Mouse (Mus musculus) midbrain, embryonic 16.5 days (tissue): ENCODE data around the gene Adamts12. TPM values are rescaled to one million over a fixed set of nuclear protein-coding genes. Genes with fewer than 3 reads are reported as not detected.

Experiments
- ATAC-seq: fragments of 200-750 bp; cut with Nextera tagmentation; 2 replicates; pipeline ENCODE4 v1.8.0; 2017; ENCODE audit warnings: moderate TSS enrichment
- H3K27ac ChIP-seq: fragments of 300-500 bp; sonication (generic); 2 replicates; pipeline ENCODE4 v1.5.1; 2014; ENCODE audit warnings: mild to moderate bottlenecking, low read length, mixed read lengths
- H3K27me3 ChIP-seq: fragments of 300-500 bp; sonication (generic); 2 replicates; pipeline ENCODE4 v1.6.1; 2014; ENCODE audit warnings: low read depth, low read length, mixed read lengths; ENCODE audit not compliant: control insufficient read depth, insufficient read depth
- H3K36me3 ChIP-seq: fragments of 300-500 bp; sonication (generic); 2 replicates; pipeline ENCODE4 v1.6.1; 2014; ENCODE audit warnings: mild to moderate bottlenecking, low read length, moderate library complexity, mixed read lengths; ENCODE audit not compliant: control insufficient read depth, insufficient read depth
- H3K4me1 ChIP-seq: fragments of 300-500 bp; sonication (generic); 2 replicates; pipeline ENCODE4 v1.6.1; 2014; ENCODE audit warnings: mild to moderate bottlenecking, low read length, mixed read lengths; ENCODE audit not compliant: control insufficient read depth, insufficient read depth
- H3K4me2 ChIP-seq: fragments of 300-500 bp; sonication (generic); 2 replicates; pipeline ENCODE4 v1.6.1; 2014; ENCODE audit warnings: mild to moderate bottlenecking, low read length, mixed read lengths
- H3K4me3 ChIP-seq: fragments of 300-500 bp; sonication (generic); 2 replicates; pipeline ENCODE4 v1.5.1; 2014; ENCODE audit warnings: low read depth, mild to moderate bottlenecking, low read length, moderate library complexity, mixed read lengths
- H3K9ac ChIP-seq: fragments of 300-500 bp; sonication (generic); 2 replicates; pipeline ENCODE4 v1.6.1; 2014; ENCODE audit warnings: low read depth, low read length, mixed read lengths
- H3K9me3 ChIP-seq: fragments of 300-500 bp; sonication (generic); replicated peaks from 2 replicates; pipeline ENCODE4 v1.6.1; 2014; ENCODE audit warnings: mild to moderate bottlenecking, low read length, mixed read lengths; ENCODE audit not compliant: control insufficient read depth, poor library complexity, severe bottlenecking
- WGBS: fragments of 180-500 bp; shearing (Covaris S2); extraction: QIAGEN DNeasy Blood & Tissue Kit; methylation state at CpG from one replicate; pipeline ENCODE4 v1.1.7; 2014; 5-methylcytosine and 5-hydroxymethylcytosine counted together
- polyA plus RNA-seq: library from polyadenylated mRNA; unstranded; fragments of >200 nt; fragmentation: Nextera tagmentation; extraction: Ambion mirVana; gene quantifications from 2 replicates; pipeline ENCODE4 v1.2.1, GENCODE M21; 2015

Gene Adamts12
- polyA plus RNA-seq, 1 experiment from 2014 or later = 1.1 TPM

DNA sequence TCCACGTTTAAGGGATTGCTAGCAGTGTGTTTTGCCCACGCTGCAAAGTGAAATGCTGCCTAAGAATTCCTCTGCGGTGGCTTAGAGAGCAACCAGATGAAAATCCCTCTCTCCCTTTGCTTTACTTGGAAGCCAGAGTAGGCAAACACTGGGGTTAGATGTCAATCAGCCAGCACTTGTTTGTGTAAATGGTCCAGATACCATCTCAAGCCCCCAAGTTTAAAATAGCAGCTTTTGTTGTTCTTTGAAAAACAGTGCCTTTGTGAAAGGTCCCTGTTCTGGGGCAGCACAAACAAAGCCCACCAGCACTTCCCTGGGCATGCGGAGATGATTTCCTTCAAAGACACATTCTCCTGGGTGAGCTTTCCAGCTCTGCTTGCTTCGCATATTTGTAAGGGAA, 1.7 kb downstream of the Adamts12 start:
- H3K4me3 ChIP-seq = peak overlapping the region; percentile 25; the same call in 1 of the 2 replicates
- WGBS = 6% methylated on average over 5 of the region's 5 CpGs
- 0 out of 2 replicates have a peak overlapping the region, but pooled peaks have one; percentile 32 for H3K9ac ChIP-seq
- no peaks in the 10 kb centered on the region for H3K36me3 ChIP-seq
- H3K9me3 ChIP-seq = no peaks in the 10 kb centered on the region
- H3K27me3 ChIP-seq = no peaks in the 10 kb centered on the region
- H3K4me2 ChIP-seq = peak overlapping the region; percentile 64
- peak overlapping the region; percentile 50; the same call in 1 of the 2 replicates for H3K27ac ChIP-seq
- ATAC-seq = peak; percentile 9; the same call in 1 of the 2 replicates
- H3K4me1 ChIP-seq = peaks cover 22% of the 10 kb centered on the region

DNA sequence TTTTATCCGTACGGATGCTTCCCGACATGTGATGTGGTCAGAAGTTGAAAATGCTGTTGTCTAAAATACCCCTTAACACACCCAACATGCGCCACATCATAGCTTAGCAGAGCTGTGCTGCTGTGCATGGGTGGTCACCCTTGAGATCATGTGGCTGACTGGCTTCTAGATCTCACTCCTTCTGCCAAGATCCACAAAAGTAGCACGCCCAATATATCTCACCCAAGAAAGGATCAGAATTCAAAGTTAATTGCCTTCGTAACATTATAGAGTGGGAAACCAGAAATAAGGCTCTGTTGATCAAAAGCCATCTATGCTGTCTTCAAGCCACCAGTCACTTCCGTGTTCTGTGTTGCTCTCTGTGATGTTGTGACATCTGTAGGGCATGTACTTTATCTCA, 3.3 kb downstream of the Adamts12 start:
- Histone ChIP-seq H3K9me3 (no peaks in the 10 kb centered on the region), H3K4me3 (no peak overlapping the region), H3K27me3 (no peaks in the 10 kb centered on the region), H3K4me1 (peaks cover 22% of the 10 kb centered on the region), H3K9ac (no peak overlapping the region), H3K27ac (no peak overlapping the region), H3K4me2 (no peak overlapping the region), H3K36me3 (no peaks in the 10 kb centered on the region)
- 89% methylated on average over 7 of the region's 7 CpGs for WGBS
- no peak for ATAC-seq

- Histone ChIP-seq H3K4me1 (no peaks in the 10 kb centered on the region), H3K4me2 (no peak overlapping the region), H3K4me3 (no peak overlapping the region), H3K9me3 (no peaks in the 10 kb centered on the region), H3K36me3 (no peaks in the 10 kb centered on the region), H3K27ac (no peak overlapping the region), H3K27me3 (no peaks in the 10 kb centered on the region), H3K9ac (no peak overlapping the region)
- no peak for ATAC-seq
- WGBS = 74% methylated on average over 3 of the region's 3 CpGs
These were observed 11.3 kb downstream of the Adamts12 start for GRCm38 (mm10) chr15:11075726-11076361.

DNA sequence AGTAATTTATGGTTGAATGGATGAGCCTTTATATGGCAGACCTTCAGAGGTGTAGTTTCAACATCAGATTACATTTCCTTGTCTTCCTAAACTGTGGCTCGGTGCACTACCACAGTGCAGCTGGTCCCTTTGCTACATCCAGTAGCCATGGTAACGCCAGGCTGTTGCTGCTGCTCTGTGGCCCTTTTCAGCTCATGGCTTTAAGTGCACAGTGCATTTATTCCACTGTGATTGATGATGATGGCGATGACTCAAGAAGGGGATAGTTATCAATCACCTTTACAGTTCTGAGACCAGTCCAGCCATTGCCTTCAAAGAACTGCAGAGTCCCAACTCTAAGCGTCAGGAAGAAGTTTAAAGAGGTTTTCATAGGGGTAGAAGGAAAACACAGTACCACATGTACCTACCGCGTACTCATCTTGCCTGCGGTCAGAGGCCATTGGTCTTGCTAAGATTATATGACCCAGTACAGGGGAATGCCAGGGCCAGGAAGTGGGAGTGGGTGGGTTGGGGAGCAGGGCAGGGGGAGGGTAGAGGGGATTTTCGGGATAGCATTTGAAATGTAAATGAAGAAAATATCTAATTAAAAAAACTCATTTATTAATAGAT, 18.5 kb downstream of the Adamts12 start:
- H3K4me1 ChIP-seq = peaks cover 5% of the 10 kb centered on the region
- no peak overlapping the region for H3K4me3 ChIP-seq
- no peaks in the 10 kb centered on the region for H3K27me3 ChIP-seq
- WGBS = 58% methylated on average over 8 of the region's 8 CpGs
- H3K9ac ChIP-seq = no peak overlapping the region
- H3K9me3 ChIP-seq = no peaks in the 10 kb centered on the region
- H3K4me2 ChIP-seq = no peak overlapping the region
- no peak overlapping the region for H3K27ac ChIP-seq
- no peaks in the 10 kb centered on the region for H3K36me3 ChIP-seq
- ATAC-seq = peak; percentile 91

DNA sequence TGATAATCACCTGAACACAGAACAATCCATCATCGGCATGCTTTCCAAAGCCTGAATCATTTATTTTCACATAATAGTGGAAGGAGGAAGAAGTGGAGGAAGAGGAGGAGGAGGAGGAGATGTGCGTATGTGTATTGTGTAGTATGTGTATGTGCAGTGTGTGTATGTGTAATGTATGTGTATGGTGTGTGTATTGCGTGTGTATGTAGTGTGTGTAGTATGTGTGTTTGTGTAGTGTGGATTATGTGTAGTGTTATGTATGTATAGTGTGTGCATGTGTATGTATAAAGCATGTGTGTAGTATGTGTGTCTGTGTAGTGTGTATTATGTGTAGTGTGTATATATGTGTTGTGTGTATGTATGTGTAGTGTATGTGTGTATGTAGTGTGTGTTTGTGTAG, 19.1 kb downstream of the Adamts12 start:
- Histone ChIP-seq H3K9ac (no peak overlapping the region), H3K4me2 (no peak overlapping the region), H3K9me3 (no peaks in the 10 kb centered on the region), H3K4me3 (no peak overlapping the region), H3K27me3 (no peaks in the 10 kb centered on the region), H3K36me3 (no peaks in the 10 kb centered on the region), H3K27ac (no peak overlapping the region), H3K4me1 (peaks cover 5% of the 10 kb centered on the region)
- WGBS = 82% methylated on average over 3 of the region's 3 CpGs
- peak; percentile 64 for ATAC-seq

DNA sequence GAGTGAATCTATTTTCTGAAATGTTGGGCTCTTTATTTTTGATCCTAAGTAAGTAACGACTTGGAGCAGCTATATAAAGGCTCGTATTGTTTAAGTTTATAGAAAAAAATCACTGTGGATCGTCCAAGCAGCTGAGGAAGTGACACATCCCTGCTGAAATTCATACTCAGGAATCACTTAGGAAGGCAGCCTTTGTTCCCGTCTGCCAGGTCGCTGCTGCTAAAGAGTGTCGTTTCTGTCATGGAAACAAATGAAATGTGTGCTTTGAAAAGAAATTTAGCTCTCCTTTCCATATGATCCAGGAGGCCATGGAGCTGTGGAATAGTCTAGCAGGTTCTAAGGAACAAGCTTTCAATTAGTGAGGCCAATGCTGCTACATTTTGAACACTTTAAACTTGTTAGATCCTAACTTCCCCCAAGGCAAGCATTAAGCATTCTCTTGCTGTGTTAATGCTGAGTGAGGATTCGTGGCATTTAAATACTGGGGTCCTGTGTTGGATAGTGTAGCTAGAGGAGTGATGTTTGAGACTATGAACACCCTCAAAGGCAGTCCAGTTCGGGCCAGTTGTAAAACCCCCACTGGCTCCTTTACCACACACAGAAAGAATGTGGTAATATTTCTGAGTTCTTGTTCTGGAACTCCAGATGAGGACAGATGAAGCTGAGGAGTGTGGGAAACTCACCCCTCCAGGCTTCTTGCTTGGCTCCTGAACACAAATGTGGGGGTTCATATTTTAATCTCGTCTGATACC, 19.8 kb downstream of the Adamts12 start:
- Histone ChIP-seq H3K9me3 (no peaks in the 10 kb centered on the region), H3K4me2 (no peak overlapping the region), H3K27me3 (no peaks in the 10 kb centered on the region), H3K4me3 (no peak overlapping the region), H3K36me3 (no peaks in the 10 kb centered on the region), H3K4me1 (peaks cover 5% of the 10 kb centered on the region), H3K9ac (no peak overlapping the region), H3K27ac (no peak overlapping the region)
- 29% methylated on average over 9 of the region's 9 CpGs for WGBS
- peak; percentile 25; the same call in 1 of the 2 replicates for ATAC-seq

DNA sequence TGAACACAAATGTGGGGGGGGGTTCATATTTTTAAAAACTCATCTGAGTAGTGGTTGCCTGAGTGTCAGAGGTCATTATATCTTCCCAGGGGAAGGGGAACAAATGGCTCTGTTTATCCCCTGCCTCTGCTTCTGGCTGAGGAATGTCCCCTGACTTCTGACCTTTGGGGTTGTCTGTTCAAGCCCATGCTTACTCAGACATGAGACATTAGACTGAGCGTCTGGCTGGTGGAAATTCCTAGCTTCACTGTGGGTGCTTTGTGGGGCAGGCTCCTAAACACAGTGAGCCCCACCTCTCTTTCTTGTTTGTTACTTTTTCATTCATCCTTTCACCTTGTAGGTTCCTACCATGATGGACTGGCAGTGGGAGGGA, 20.4 kb downstream of the Adamts12 start:
- ATAC-seq = no peak
- Histone ChIP-seq H3K4me2 (no peak overlapping the region), H3K36me3 (no peaks in the 10 kb centered on the region), H3K4me1 (peaks cover 5% of the 10 kb centered on the region), H3K9ac (no peak overlapping the region), H3K27me3 (no peaks in the 10 kb centered on the region), H3K4me3 (no peak overlapping the region), H3K27ac (no peak overlapping the region), H3K9me3 (no peaks in the 10 kb centered on the region)
- WGBS = 39% methylated on average over 1 of the region's 1 CpGs

- ATAC-seq = no peak
- H3K4me1 ChIP-seq = peaks cover 2% of the 10 kb centered on the region; the same call in 1 of the 2 replicates
These were observed 24.9 kb downstream of the Adamts12 start for GRCm38 (mm10) chr15:11089494-11089893.

GRCm38 (mm10) chr15:11095566-11095965, 31.0 kb downstream of the Adamts12 start:
- no peaks in the 10 kb centered on the region for H3K9me3 ChIP-seq
- H3K9ac ChIP-seq = no peak overlapping the region
- H3K4me1 ChIP-seq = 0 out of 2 replicates have a peak, but pooled peaks cover 2% of the 10 kb centered on the region
- ATAC-seq = no peak
- 76% methylated on average over 3 of the region's 3 CpGs for WGBS
- no peaks in the 10 kb centered on the region for H3K27me3 ChIP-seq
- no peaks in the 10 kb centered on the region for H3K36me3 ChIP-seq
- H3K27ac ChIP-seq = no peak overlapping the region
- H3K4me3 ChIP-seq = no peak overlapping the region
- H3K4me2 ChIP-seq = no peak overlapping the region

More at GRCm38 (mm10) chr15:11089494-11089893, 24.9 kb downstream of the Adamts12 start:
- no peak overlapping the region for H3K27ac ChIP-seq
- 93% methylated on average over 3 of the region's 3 CpGs for WGBS
- H3K36me3 ChIP-seq = no peaks in the 10 kb centered on the region
- H3K9me3 ChIP-seq = no peaks in the 10 kb centered on the region
- H3K4me3 ChIP-seq = no peak overlapping the region
- H3K4me2 ChIP-seq = no peak overlapping the region
- no peaks in the 10 kb centered on the region for H3K27me3 ChIP-seq
- H3K9ac ChIP-seq = no peak overlapping the region
